In the genomic region with DNA sequence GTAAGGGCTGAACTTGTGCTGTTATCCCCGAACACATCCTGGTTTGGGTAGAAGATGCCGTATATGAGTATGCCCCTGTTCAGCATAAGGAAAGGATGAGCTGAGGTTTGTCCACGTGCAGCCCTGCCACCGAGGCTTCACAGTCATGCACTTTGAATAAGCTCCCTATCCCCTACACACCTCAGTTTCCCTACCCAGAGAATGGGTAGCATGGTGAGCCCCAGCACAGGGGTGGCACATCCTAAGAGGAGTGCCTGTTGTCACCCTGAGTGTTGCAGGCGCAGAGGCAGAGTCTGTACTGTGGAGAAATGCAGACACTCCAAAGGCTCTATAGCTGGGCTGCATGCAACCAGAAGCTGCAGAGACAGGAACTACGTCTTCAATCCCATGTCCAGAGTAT, we compare ENCODE assay signal across 25 mouse cellular contexts.
"Had no signal": no experiment of that assay in that cellular context is flagged by ENCODE, and none has a peak within 500 bp of the region (broad histone marks: within the 10 kb centered on the region; RNA-seq: fewer than 3 reads in every experiment).

No protein-coding gene starts in this region.

- H3K27me3 ChIP-seq: limb, embryonic 13.5 days; liver, embryonic 12.5 days; liver, embryonic 15.5 days; lung, embryonic 15.5 days; neural tube, embryonic 13.5 days; stomach, embryonic 15.5 days had no signal

- DNase-seq: kidney, adult 2 months; kidney, postnatal 25 days; layer of hippocampus, adult 9-11 months; liver; lung, adult 18-20 months; lung, postnatal 10 days; lung, postnatal 36 days; retina, postnatal 1 day; right cerebral cortex, postnatal 25 days; spleen, adult 18-20 months; thymus, adult 2 months; thymus, postnatal 14 days; thymus, postnatal 4 days had no signal

- H3K4me1 ChIP-seq: limb, embryonic 10.5 days; limb, embryonic 13.5 days; liver, embryonic 12.5 days; liver, embryonic 15.5 days; lung, embryonic 15.5 days; megakaryocyte, embryonic 14.5 days; neural tube, embryonic 13.5 days; stomach, embryonic 15.5 days had no signal

- H3K9ac ChIP-seq: limb, embryonic 13.5 days; liver, embryonic 12.5 days; liver, embryonic 15.5 days; lung, embryonic 15.5 days; midbrain, embryonic 12.5 days; neural tube, embryonic 13.5 days; stomach, embryonic 15.5 days had no signal

- H3K4me3 ChIP-seq: layer of hippocampus, adult 2 months; limb, embryonic 10.5 days; limb, embryonic 13.5 days; liver, embryonic 12.5 days; liver, embryonic 15.5 days; lung, embryonic 15.5 days; megakaryocyte, embryonic 14.5 days; midbrain, embryonic 12.5 days; myocyte; neural tube, embryonic 13.5 days; stomach, embryonic 15.5 days had no signal

- H3K27ac ChIP-seq: kidney, postnatal 0 days; layer of hippocampus, adult 2 months; limb, embryonic 10.5 days; limb, embryonic 13.5 days; liver, embryonic 12.5 days; liver, embryonic 15.5 days; lung, embryonic 15.5 days; midbrain, embryonic 12.5 days; neural tube, embryonic 13.5 days; stomach, embryonic 15.5 days had no signal

- H3K4me2 ChIP-seq: limb, embryonic 13.5 days; liver, embryonic 12.5 days; liver, embryonic 15.5 days; lung, embryonic 15.5 days; midbrain, embryonic 12.5 days; neural tube, embryonic 13.5 days; stomach, embryonic 15.5 days had no signal

- H3K36me3 ChIP-seq: liver, embryonic 12.5 days; liver, embryonic 15.5 days; lung, embryonic 15.5 days; midbrain, embryonic 12.5 days; neural tube, embryonic 13.5 days; stomach, embryonic 15.5 days had no signal

- H3K9me3 ChIP-seq: limb, embryonic 10.5 days; limb, embryonic 13.5 days; liver, embryonic 12.5 days; liver, embryonic 15.5 days; lung, embryonic 15.5 days; megakaryocyte, embryonic 14.5 days; midbrain, embryonic 12.5 days; neural tube, embryonic 13.5 days; stomach, embryonic 15.5 days had no signal

- ATAC-seq: liver, embryonic 12.5 days had no signal
